Mouse (Mus musculus): ENCODE measurements around the gene Cyren. TPM values are rescaled to one million over a fixed set of nuclear protein-coding genes. Genes with fewer than 3 reads are reported as not detected.
A peak's percentile ranks its signal among the peaks of the same experiment; 100 is the strongest.

Cyren gene
- total RNA-seq (2012; rRNA removed), result 2.9 and 4.3 TPM in 2 replicates

- Histone ChIP-seq H3K9ac (ENCODE audit: insufficient read depth, low read depth, low read length, poor library complexity, severe bottlenecking) (peak within 1 kb of the TSS; percentile 95), H3K4me1 (ENCODE audit: control insufficient read depth in 2 of 2, insufficient read depth in 2 of 2, low read length in 2 of 2, poor library complexity in 1 of 2) (peaks cover 0 to 13% of the 10 kb centered on the region in 2 experiments; a peak in 3 of 4 replicates), H3K9me3 (ENCODE audit: control insufficient read depth, insufficient read depth, low read depth, low read length) (no peaks in the 10 kb centered on the region), H3K27ac (ENCODE audit: insufficient read depth, low read depth, low read length, poor library complexity, severe bottlenecking) (peak within 1 kb of the TSS; percentile 54; the same call in 1 of the 2 replicates), H3K4me3 (ENCODE audit: insufficient read depth in 1 of 2, low read depth in 1 of 2, low read length in 2 of 2, poor library complexity in 1 of 2, severe bottlenecking in 1 of 2) (peak within 1 kb of the TSS; percentile 87 to 90), H3K36me3 (ENCODE audit: control insufficient read depth, insufficient read depth, low read length, poor library complexity, severe bottlenecking) (peaks cover 12% of the 10 kb centered on the region; the same call in 1 of the 2 replicates)
- no peak for TF ChIP-seq ZC3H11A (IDR thresholded peaks at IDR 0.05; ENCODE audit: borderline replicate concordance, low read depth, low read length)
- no peak for TF ChIP-seq HCFC1 (IDR thresholded peaks at IDR 0.05; ENCODE audit: borderline replicate concordance, insufficient read depth, low read length)
- no peak for TF ChIP-seq ZNF384 (IDR thresholded peaks at IDR 0.05; ENCODE audit: low read depth, low read length)
- no peak for TF ChIP-seq CHD2 (IDR thresholded peaks at IDR 0.05; ENCODE audit: low read depth, low read length)
- TF ChIP-seq MAFK (IDR thresholded peaks at IDR 0.05; ENCODE audit: insufficient read depth, low read depth, low read length), result no peak
- in situ Hi-C loops (cut with MboI; ENCODE audit: low sequenced_read_pairs in 2 of 2, unreplicated experiment in 2 of 2), result no loop called here
- DNase-seq (ENCODE audit: low read depth, low spot score), result peak; percentile 75
Observed at GRCm38 (mm10) chr6:34877509-34878321, at the start of gene Cyren. Gene Cyren, minus strand, starts transcription at chr6:34878060.

- H3K9ac ChIP-seq (ENCODE audit: insufficient read depth, low read depth, low read length, poor library complexity, severe bottlenecking), result no peak overlapping the region
- H3K4me1 ChIP-seq (ENCODE audit: control insufficient read depth in 2 of 2, insufficient read depth in 2 of 2, low read length in 2 of 2, poor library complexity in 1 of 2), result no peaks in the 10 kb centered on the region
- no peak overlapping the region for H3K4me3 ChIP-seq (ENCODE audit: insufficient read depth in 1 of 2, low read depth in 1 of 2, low read length in 2 of 2, poor library complexity in 1 of 2, severe bottlenecking in 1 of 2)
- no peaks in the 10 kb centered on the region for H3K36me3 ChIP-seq (ENCODE audit: control insufficient read depth, insufficient read depth, low read length, poor library complexity, severe bottlenecking)
- no peak for TF ChIP-seq HCFC1 (IDR thresholded peaks at IDR 0.05; ENCODE audit: borderline replicate concordance, insufficient read depth, low read length)
- no peak for TF ChIP-seq ZNF384 (IDR thresholded peaks at IDR 0.05; ENCODE audit: low read depth, low read length)
- TF ChIP-seq ZC3H11A (IDR thresholded peaks at IDR 0.05; ENCODE audit: borderline replicate concordance, low read depth, low read length), result no peak
- no peak for TF ChIP-seq CHD2 (IDR thresholded peaks at IDR 0.05; ENCODE audit: low read depth, low read length)
- TF ChIP-seq MAFK (IDR thresholded peaks at IDR 0.05; ENCODE audit: insufficient read depth, low read depth, low read length), result no peak
- no peak overlapping the region for H3K27ac ChIP-seq (ENCODE audit: insufficient read depth, low read depth, low read length, poor library complexity, severe bottlenecking)
- in situ Hi-C loops (cut with MboI; ENCODE audit: low sequenced_read_pairs in 2 of 2, unreplicated experiment in 2 of 2), result no loop called here
- H3K9me3 ChIP-seq (ENCODE audit: control insufficient read depth, insufficient read depth, low read depth, low read length), result no peaks in the 10 kb centered on the region
- no peak for DNase-seq (ENCODE audit: low read depth, low spot score)
Observed at GRCm38 (mm10) chr6:34927594-34927993, 49.7 kb upstream of the Cyren start.

GRCm38 (mm10) chr6:34927156-34927555 is 49.3 kb upstream of the Cyren start:
- Histone ChIP-seq H3K27ac (ENCODE audit: insufficient read depth, low read depth, low read length, poor library complexity, severe bottlenecking) (no peak overlapping the region), H3K4me1 (ENCODE audit: control insufficient read depth in 2 of 2, insufficient read depth in 2 of 2, low read length in 2 of 2, poor library complexity in 1 of 2) (no peaks in the 10 kb centered on the region), H3K9me3 (ENCODE audit: control insufficient read depth, insufficient read depth, low read depth, low read length) (no peaks in the 10 kb centered on the region), H3K9ac (ENCODE audit: insufficient read depth, low read depth, low read length, poor library complexity, severe bottlenecking) (no peak overlapping the region), H3K4me3 (ENCODE audit: insufficient read depth in 1 of 2, low read depth in 1 of 2, low read length in 2 of 2, poor library complexity in 1 of 2, severe bottlenecking in 1 of 2) (no peak overlapping the region), H3K36me3 (ENCODE audit: control insufficient read depth, insufficient read depth, low read length, poor library complexity, severe bottlenecking) (no peaks in the 10 kb centered on the region)
- TF ChIP-seq HCFC1 (IDR thresholded peaks at IDR 0.05; ENCODE audit: borderline replicate concordance, insufficient read depth, low read length) (no peak), ZC3H11A (IDR thresholded peaks at IDR 0.05; ENCODE audit: borderline replicate concordance, low read depth, low read length) (peak; percentile 20; the same call in 1 of the 2 replicates)
- DNase-seq (ENCODE audit: low read depth, low spot score), result peak; percentile 66
- in situ Hi-C loops (cut with MboI; ENCODE audit: low sequenced_read_pairs in 2 of 2, unreplicated experiment in 2 of 2), result no loop called here

GRCm38 (mm10) chr6:34921941-34922340 is 44.1 kb upstream of the Cyren start:
- in situ Hi-C loops (cut with MboI; ENCODE audit: low sequenced_read_pairs in 2 of 2, unreplicated experiment in 2 of 2), result no loop called here
- Histone ChIP-seq H3K4me1 (ENCODE audit: control insufficient read depth in 2 of 2, insufficient read depth in 2 of 2, low read length in 2 of 2, poor library complexity in 1 of 2) (peaks cover 6 to 10% of the 10 kb centered on the region in 2 experiments), H3K36me3 (ENCODE audit: control insufficient read depth, insufficient read depth, low read length, poor library complexity, severe bottlenecking) (no peaks in the 10 kb centered on the region), H3K4me3 (ENCODE audit: insufficient read depth in 1 of 2, low read depth in 1 of 2, low read length in 2 of 2, poor library complexity in 1 of 2, severe bottlenecking in 1 of 2) (peak overlapping the region; percentile 36 to 51; a peak in 3 of 4 replicates), H3K9ac (ENCODE audit: insufficient read depth, low read depth, low read length, poor library complexity, severe bottlenecking) (0 out of 2 replicates have a peak overlapping the region, but pooled peaks have one; percentile 10), H3K9me3 (ENCODE audit: control insufficient read depth, insufficient read depth, low read depth, low read length) (no peaks in the 10 kb centered on the region), H3K27ac (ENCODE audit: insufficient read depth, low read depth, low read length, poor library complexity, severe bottlenecking) (peak overlapping the region; percentile 29)
- TF ChIP-seq MAFK (IDR thresholded peaks at IDR 0.05; ENCODE audit: insufficient read depth, low read depth, low read length) (no peak), ZC3H11A (IDR thresholded peaks at IDR 0.05; ENCODE audit: borderline replicate concordance, low read depth, low read length) (peak; percentile 75), CHD2 (IDR thresholded peaks at IDR 0.05; ENCODE audit: low read depth, low read length) (0 out of 2 replicates have a peak, but pooled peaks have one; percentile 29), HCFC1 (IDR thresholded peaks at IDR 0.05; ENCODE audit: borderline replicate concordance, insufficient read depth, low read length) (peak; percentile 74), ZNF384 (IDR thresholded peaks at IDR 0.05; ENCODE audit: low read depth, low read length) (0 out of 2 replicates have a peak, but pooled peaks have one; percentile 21)
- peak; percentile 63 for DNase-seq (ENCODE audit: low read depth, low spot score)

Data from ES-E14 (cell line).